Mouse (Mus musculus) heart, embryonic 12.5 days (tissue): Measurements from ENCODE around the gene Krtap4-2. TPM values are rescaled to one million over a fixed set of nuclear protein-coding genes. Genes with fewer than 3 reads are reported as not detected.
"Not testable (repeated sequence)": the region's sequence is repeated elsewhere in the genome, so short reads cannot be mapped to it uniquely, and the experiment has no call there.

Source experiments
- ATAC-seq: fragments of 200-750 bp; cut with Nextera tagmentation; 2 replicates; pipeline ENCODE4 v1.8.0; 2017; ENCODE audit warnings: moderate TSS enrichment, moderate library complexity; ENCODE audit not compliant: insufficient number of reproducible peaks, low FRiP score
- H3K27ac ChIP-seq: fragments of 300-500 bp; sonication (generic); 2 replicates; pipeline ENCODE4 v1.5.1; 2016; ENCODE audit warnings: mild to moderate bottlenecking, moderate library complexity; ENCODE audit not compliant: poor library complexity, severe bottlenecking
- H3K27me3 ChIP-seq: fragments of 300-500 bp; sonication (generic); replicated peaks from 2 replicates; pipeline ENCODE4 v1.6.1; 2016; ENCODE audit warnings: mild to moderate bottlenecking, moderate library complexity
- H3K36me3 ChIP-seq: fragments of 300-500 bp; sonication (generic); 2 replicates; pipeline ENCODE4 v1.6.1; 2016; ENCODE audit warnings: mild to moderate bottlenecking, moderate library complexity
- H3K4me1 ChIP-seq: fragments of 300-500 bp; sonication (generic); replicated peaks from 2 replicates; pipeline ENCODE4 v1.6.1; 2016; ENCODE audit warnings: mild to moderate bottlenecking
- H3K4me2 ChIP-seq: fragments of 300-500 bp; sonication (generic); 2 replicates; pipeline ENCODE4 v1.6.1; 2016; ENCODE audit warnings: mild to moderate bottlenecking, moderate library complexity
- H3K4me3 ChIP-seq: fragments of 300-500 bp; sonication (generic); 2 replicates; pipeline ENCODE4 v1.5.1; 2016; ENCODE audit warnings: mild to moderate bottlenecking
- H3K9ac ChIP-seq: fragments of 300-500 bp; sonication (generic); 2 replicates; pipeline ENCODE4 v1.6.1; 2016; ENCODE audit warnings: mild to moderate bottlenecking, moderate library complexity
- H3K9me3 ChIP-seq: fragments of 300-500 bp; sonication (generic); replicated peaks from 2 replicates; pipeline ENCODE4 v1.6.1; 2016; ENCODE audit warnings: mild to moderate bottlenecking, moderate library complexity
- WGBS: fragments of 180-500 bp; shearing (Covaris S2); methylation state at CpG from one replicate; pipeline ENCODE4 v1.1.7; 2016; 5-methylcytosine and 5-hydroxymethylcytosine counted together
- polyA plus RNA-seq: library from polyadenylated mRNA; unstranded; fragments of >200 nt; fragmentation: Nextera tagmentation; extraction: Ambion mirVana; gene quantifications from 2 replicates; pipeline ENCODE4 v1.2.1, GENCODE M21; 2016

Krtap4-2 gene
- polyA plus RNA-seq: not detected in 2 replicates

DNA sequence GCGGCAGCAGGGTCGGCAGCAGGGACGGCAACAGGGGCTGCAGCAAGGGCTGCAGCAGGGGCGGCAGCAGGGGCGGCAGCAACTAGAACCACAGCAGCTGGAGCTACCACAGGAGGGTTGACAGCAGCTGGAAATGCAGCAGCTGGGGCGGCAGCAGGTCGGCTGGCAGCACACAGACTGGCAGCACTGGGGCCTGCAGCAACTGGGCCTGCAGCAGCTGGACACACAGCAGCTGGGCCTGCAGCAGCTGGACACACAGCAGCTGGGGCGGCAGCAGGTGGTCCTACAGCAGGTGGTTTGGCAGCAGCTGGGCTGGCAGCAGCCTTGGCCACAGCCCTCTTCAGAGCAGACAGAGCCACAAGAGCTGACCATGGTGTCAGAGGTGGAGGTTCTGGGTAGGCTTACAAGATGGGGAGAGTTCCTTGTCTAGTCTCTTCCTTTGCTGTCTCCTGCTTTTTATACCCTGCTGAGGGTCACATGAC lies at the start of gene Krtap4-2:
Gene Krtap4-2, minus strand, starts transcription at position 432 of the 482 bp plus-strand sequence.
- 34% methylated on average over 8 of the region's 8 CpGs for WGBS
- no peak within 1 kb of the TSS for H3K4me2 ChIP-seq
- peaks cover 8% of the 10 kb centered on the region for H3K27me3 ChIP-seq
- no peaks in the 10 kb centered on the region for H3K9me3 ChIP-seq
- no peak within 1 kb of the TSS for H3K9ac ChIP-seq
- no peaks in the 10 kb centered on the region for H3K36me3 ChIP-seq
- no peak within 1 kb of the TSS for H3K4me3 ChIP-seq
- no peak within 1 kb of the TSS for H3K27ac ChIP-seq
- H3K4me1 ChIP-seq: no peaks in the 10 kb centered on the region
- no peak for ATAC-seq

DNA sequence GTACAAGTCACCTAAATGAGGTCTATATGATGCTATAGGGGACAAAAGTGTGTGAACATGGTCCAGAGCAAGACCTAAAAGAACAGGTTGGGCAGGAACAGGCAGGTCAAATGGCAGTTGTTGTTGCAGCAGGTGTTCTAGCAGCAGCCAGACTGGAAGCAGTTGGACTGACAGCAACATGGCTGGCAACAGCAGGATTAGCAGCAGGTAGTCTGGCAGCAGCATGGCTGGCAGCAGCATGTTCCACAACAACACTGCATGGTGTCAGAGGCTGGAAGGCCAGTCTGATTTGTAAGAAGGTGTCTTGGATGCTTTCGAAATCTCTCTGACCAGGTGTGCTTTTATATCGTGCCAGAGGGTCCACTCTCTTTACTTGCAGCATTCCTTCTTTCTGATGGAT lies 48.6 kb upstream of the Krtap4-2 start:
- Histone ChIP-seq H3K9ac (no peak overlapping the region), H3K27ac (no peak overlapping the region), H3K4me1 (no peaks in the 10 kb centered on the region), H3K4me3 (no peak overlapping the region), H3K9me3 (no peaks in the 10 kb centered on the region), H3K4me2 (no peak overlapping the region), H3K36me3 (no peaks in the 10 kb centered on the region), H3K27me3 (no peaks in the 10 kb centered on the region)
- WGBS: 86% methylated on average over 2 of the region's 2 CpGs
- no peak for ATAC-seq

DNA sequence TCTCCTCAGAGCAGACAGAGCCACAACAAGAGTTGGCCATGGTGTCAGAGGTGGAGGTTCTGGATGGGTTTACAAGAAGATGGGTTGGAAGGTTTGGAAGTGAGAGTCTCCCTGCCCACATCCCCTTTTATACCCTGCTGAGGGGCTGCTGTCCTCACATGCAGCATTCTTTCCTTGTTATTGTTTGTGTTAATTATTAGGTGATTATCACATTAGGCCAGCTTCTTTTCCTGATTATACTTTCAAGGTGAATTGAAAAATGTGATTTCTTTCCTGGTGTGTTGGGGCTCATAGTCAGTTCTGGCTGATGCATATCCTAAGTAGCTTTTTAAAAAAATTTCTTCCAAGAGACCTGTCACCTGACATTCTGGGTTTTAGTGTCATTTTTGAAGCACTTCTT lies 31.0 kb upstream of the Krtap4-2 start, which contains the start of gene Krtap4-6:
Gene Krtap4-6, minus strand, starts transcription at position 101 of the 400 bp plus-strand sequence.
- H3K36me3 ChIP-seq: no peaks in the 10 kb centered on the region
- H3K27me3 ChIP-seq: no peaks in the 10 kb centered on the region
- no peak within 1 kb of the TSS for H3K27ac ChIP-seq
- H3K9me3 ChIP-seq: no peaks in the 10 kb centered on the region; the same call in 1 of the 2 replicates
- H3K4me2 ChIP-seq: no peak within 1 kb of the TSS
- no peaks in the 10 kb centered on the region for H3K4me1 ChIP-seq
- ATAC-seq: no peak
- H3K9ac ChIP-seq: no peak within 1 kb of the TSS
- H3K4me3 ChIP-seq: no peak within 1 kb of the TSS

DNA sequence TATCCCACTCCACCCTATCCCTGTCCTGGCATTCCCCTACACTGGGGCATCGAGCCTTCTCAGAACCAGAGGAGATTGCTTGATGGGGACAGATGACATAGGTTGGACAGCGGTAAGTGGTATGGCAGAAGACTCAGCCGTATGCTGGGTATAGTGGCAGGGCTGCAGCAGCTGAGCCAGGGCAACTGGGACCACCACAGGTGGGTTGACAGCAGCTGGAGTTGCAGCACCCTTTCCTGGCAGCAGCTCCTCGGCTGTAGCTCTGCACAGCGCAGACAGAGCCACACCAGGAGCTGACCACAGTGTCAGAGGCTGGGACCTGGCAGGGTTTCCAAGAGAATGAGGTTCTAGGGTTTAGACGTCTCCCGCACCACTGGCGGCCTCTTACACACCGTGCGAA lies 27.9 kb upstream of the Krtap4-2 start:
- Histone ChIP-seq H3K36me3 (no peaks in the 10 kb centered on the region), H3K4me1 (no peaks in the 10 kb centered on the region), H3K27ac (no peak overlapping the region), H3K9me3 (no peaks in the 10 kb centered on the region; the same call in 1 of the 2 replicates), H3K4me3 (no peak overlapping the region), H3K4me2 (no peak overlapping the region), H3K9ac (no peak overlapping the region), H3K27me3 (no peaks in the 10 kb centered on the region)
- ATAC-seq: no peak
- whole genome bisulfite sequencing: 79% methylated on average over 10 of the region's 10 CpGs

DNA sequence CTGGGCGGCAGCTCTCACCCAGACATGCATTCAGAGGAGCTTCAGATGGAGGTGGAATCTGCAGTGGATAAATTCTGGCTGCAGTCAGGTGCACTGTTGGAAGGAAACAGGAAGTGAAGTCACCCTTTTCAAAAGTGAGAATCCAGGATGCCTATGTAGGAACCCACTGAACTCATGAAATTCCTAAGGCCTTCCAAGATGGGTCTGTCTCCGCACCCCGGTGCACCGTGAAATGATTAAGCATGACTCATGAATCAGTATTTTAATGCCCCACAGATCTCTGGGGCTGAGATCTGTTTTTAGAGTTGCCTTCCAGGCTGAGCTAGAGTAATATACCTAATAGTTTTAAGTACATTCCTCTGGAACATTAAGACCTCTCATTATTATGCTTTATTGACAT lies 24.4 kb upstream of the Krtap4-2 start:
- Histone ChIP-seq H3K36me3 (no peaks in the 10 kb centered on the region), H3K27ac (no peak overlapping the region), H3K9me3 (no peaks in the 10 kb centered on the region; the same call in 1 of the 2 replicates), H3K4me1 (no peaks in the 10 kb centered on the region), H3K4me3 (no peak overlapping the region), H3K4me2 (no peak overlapping the region), H3K27me3 (no peaks in the 10 kb centered on the region), H3K9ac (no peak overlapping the region)
- ATAC-seq: no peak
- WGBS: 85% methylated on average over 4 of the region's 4 CpGs

DNA sequence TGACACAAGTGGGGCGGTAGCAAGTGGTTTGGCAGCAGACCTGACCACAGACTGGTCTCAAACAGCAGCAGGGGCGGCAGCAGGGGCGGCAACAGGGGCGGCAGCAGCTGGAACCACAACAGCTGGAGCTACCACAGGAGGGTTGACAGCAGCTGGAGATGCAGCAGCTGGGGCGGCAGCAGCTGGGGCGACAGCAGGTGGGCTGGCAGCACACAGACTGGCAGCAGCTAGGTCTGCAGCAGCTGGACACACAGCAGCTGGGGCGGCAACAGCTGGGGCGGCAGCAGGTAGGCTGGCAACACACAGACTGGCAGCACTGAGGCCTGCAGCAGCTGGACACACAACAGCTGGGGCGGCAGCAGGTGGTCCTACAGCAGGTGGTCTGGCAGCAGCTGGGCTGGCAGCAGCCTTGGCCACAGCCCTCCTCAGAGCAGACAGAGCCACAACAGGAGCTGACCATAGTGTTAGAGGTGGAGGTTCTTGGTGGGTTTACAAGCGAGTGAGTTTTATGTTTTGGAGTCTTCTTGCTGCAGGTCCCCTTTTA lies 23.7 kb upstream of the Krtap4-2 start, which contains the start of gene Gm11563:
Gene Gm11563, minus strand, starts transcription at position 494 of the 544 bp plus-strand sequence.
- H3K36me3 ChIP-seq, H3K9me3 ChIP-seq, H3K4me2 ChIP-seq, H3K4me1 ChIP-seq, ATAC-seq, H3K27me3 ChIP-seq, H3K4me3 ChIP-seq, H3K9ac ChIP-seq, H3K27ac ChIP-seq: not testable (repeated sequence)
- 55% methylated on average over 10 of the region's 10 CpGs for WGBS

DNA sequence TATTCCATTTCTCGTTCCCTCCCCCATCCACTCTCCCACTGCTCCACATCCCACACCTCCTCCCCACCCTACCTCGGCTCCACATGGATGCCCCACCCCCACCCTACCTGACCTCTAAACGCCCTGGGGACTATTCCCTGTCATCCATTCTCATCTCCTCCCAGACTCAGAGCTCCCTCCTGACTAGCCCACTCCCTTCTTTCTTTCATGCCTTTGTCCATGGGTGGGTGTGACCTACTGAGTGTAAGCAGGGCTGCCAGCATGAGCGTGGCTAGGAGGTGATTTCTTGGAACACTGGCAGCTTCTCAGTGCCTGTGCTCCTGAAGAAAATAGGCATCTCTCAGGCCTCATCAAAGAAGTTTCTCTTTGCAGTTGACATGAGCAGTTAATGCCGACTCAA lies 22.2 kb upstream of the Krtap4-2 start:
- WGBS: 47% methylated on average over 5 of the region's 5 CpGs
- no peaks in the 10 kb centered on the region for H3K36me3 ChIP-seq
- no peaks in the 10 kb centered on the region for H3K4me1 ChIP-seq
- no peak overlapping the region for H3K4me2 ChIP-seq
- ATAC-seq: no peak
- H3K4me3 ChIP-seq: no peak overlapping the region
- H3K9me3 ChIP-seq: no peaks in the 10 kb centered on the region; the same call in 1 of the 2 replicates
- H3K27ac ChIP-seq: no peak overlapping the region
- no peak overlapping the region for H3K9ac ChIP-seq
- no peaks in the 10 kb centered on the region for H3K27me3 ChIP-seq

DNA sequence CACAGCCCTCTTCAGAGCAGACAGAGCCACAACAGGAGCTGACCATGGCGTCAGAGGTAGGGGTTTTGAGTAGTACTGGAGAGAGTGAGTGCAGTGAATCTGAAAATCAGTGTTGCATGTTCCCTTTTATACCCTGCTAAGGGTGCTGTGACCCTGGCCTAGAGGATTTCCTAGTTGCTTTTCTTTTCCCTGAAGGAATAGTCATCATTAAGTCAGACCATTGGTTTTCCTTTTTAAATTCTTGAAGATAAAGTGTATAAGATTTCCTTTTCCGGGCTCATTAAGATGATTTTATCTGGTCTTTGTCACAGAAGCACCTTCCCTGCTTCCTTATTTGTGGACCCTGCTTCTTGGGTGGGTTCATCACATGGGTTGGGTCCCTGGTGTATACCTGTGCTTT lies 15.3 kb upstream of the Krtap4-2 start, which contains the start of gene Gm11555:
Gene Gm11555, minus strand, starts transcription at position 101 of the 400 bp plus-strand sequence.
- H3K36me3 ChIP-seq: no peaks in the 10 kb centered on the region
- H3K27ac ChIP-seq: no peak within 1 kb of the TSS
- no peaks in the 10 kb centered on the region for H3K4me1 ChIP-seq
- no peak within 1 kb of the TSS for H3K4me3 ChIP-seq
- 79% methylated on average over 2 of the region's 2 CpGs for WGBS
- H3K9me3 ChIP-seq: no peaks in the 10 kb centered on the region
- H3K9ac ChIP-seq: no peak within 1 kb of the TSS
- H3K4me2 ChIP-seq: no peak within 1 kb of the TSS
- ATAC-seq: no peak
- H3K27me3 ChIP-seq: no peaks in the 10 kb centered on the region

DNA sequence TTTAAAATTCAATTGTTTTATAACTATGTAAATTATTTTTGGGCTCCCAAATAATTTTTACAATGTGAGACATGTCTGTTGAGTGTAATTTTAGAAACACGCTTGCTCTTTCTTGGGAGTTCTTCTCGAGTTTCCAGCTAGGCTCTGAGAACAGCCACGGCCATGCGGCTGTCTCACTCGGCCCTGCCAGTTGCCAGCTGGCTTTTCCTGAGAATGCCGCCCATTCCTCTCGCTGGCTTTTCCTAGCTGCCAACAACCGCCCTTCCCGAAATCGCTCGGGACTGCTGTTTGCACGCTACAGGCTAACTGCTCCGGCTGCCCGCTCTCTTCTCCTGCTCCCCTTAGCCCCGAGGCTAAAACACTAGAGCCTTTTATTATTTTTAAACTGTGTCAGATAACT lies 11.6 kb upstream of the Krtap4-2 start:
- ATAC-seq: no peak
- H3K27ac ChIP-seq: no peak overlapping the region
- no peak overlapping the region for H3K9ac ChIP-seq
- H3K4me1 ChIP-seq: no peaks in the 10 kb centered on the region
- H3K27me3 ChIP-seq: 0 out of 2 replicates have a peak, but pooled peaks cover 3% of the 10 kb centered on the region
- H3K4me3 ChIP-seq: no peak overlapping the region
- no peak overlapping the region for H3K4me2 ChIP-seq
- WGBS: 82% methylated on average over 15 of the region's 15 CpGs
- H3K36me3 ChIP-seq: no peaks in the 10 kb centered on the region
- H3K9me3 ChIP-seq: no peaks in the 10 kb centered on the region

DNA sequence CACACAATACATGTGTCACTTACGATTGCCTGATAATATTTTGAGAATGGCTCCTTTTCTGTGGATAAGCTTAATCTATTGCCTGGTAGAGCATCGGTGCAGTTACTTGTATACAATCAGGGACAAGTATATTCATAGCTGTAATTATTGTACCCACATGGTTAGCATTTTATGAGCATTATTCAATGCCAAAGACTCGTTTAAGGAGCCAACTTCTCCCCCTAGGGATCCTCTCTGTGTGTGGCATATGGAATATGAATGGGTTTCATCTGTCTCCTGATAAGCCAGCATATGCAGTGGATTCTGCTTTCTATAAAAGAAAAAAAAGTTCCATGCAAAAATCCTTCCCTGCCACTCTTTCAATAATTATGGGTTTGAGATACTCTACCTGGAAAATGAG lies 9.5 kb upstream of the Krtap4-2 start:
- no peak for ATAC-seq
- WGBS: 73% methylated on average over 3 of the region's 3 CpGs

DNA sequence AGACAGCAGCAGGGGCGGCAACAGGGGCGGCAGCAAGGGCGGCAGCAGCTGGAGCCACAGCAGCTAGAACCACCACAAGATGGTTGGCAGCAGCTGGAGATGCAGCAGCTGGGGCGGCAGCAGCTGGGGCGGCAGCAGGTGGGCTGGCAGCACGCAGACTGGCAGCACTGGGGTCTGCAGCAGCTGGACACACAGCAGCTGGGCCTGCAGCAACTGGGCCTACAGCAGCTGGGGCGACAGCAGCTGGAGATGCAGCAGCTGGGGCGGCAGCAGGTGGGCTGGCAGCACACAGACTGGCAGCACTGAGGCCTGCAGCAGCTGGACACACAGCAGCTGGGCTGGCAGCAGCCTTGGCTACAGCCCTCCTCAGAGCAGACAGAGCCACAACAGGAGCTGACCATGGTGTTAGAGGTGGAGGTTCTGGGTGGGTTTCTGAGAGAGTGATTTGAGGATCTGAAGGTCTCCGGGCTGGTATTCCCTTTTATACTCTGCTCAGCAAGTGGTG lies 8.8 kb upstream of the Krtap4-2 start, which contains the start of gene Krtap4-7:
Gene Krtap4-7, minus strand, starts transcription at position 455 of the 505 bp plus-strand sequence.
- H3K4me1 ChIP-seq, H3K27ac ChIP-seq, ATAC-seq, H3K9me3 ChIP-seq, H3K9ac ChIP-seq, H3K27me3 ChIP-seq, H3K4me2 ChIP-seq, H3K4me3 ChIP-seq, H3K36me3 ChIP-seq: not testable (repeated sequence)
- WGBS: 79% methylated on average over 9 of the region's 9 CpGs

More for the DNA sequence above, 9.5 kb upstream of the Krtap4-2 start:
- H3K9me3 ChIP-seq: no peaks in the 10 kb centered on the region
- no peak overlapping the region for H3K4me3 ChIP-seq
- no peaks in the 10 kb centered on the region for H3K4me1 ChIP-seq
- no peak overlapping the region for H3K4me2 ChIP-seq
- H3K27me3 ChIP-seq: 0 out of 2 replicates have a peak, but pooled peaks cover 3% of the 10 kb centered on the region
- no peaks in the 10 kb centered on the region for H3K36me3 ChIP-seq
- H3K9ac ChIP-seq: no peak overlapping the region
- H3K27ac ChIP-seq: no peak overlapping the region
